In the genomic region with DNA sequence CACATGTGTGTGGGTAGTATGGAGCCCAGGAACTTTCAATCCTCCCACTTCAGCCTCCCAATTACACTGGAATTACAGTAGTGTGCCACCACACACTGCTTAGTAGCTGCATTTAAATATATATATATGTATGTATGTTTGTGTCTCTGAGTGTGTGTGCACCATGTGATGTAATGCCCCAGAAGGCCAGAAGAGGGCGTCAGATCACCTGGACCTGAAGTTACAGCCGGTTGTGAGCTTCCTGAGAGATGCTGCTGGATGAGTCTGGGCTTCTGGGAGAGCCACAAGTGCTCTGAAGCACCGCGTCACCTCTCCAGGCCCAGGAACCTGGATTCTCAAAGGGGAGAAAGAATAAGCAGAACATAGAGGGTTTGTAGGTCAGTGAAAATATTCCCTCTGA, we compare ENCODE assay signal across 36 mouse cellular contexts. TPM values are rescaled to one million over a fixed set of nuclear protein-coding genes. Genes with fewer than 3 reads are reported as not detected.
DNase-seq lines count a peak whose midpoint lies in the region; ATAC-seq and TF ChIP-seq lines count a peak whose summit lies in the region.
"Had no signal": no experiment of that assay in that cellular context is flagged by ENCODE, and none has a peak within 500 bp of the region (broad histone marks: within the 10 kb centered on the region; RNA-seq: fewer than 3 reads in every experiment).

No protein-coding gene starts in this region.

- TF ChIP-seq RAD21 in MEL (IDR thresholded peaks at IDR 0.05; ENCODE audit: low read depth, low read length): no peak

- H3K4me2 ChIP-seq in hindbrain, postnatal 0 days (ENCODE audit: low read depth, low read length): no peak overlapping the region
- H3K4me2 ChIP-seq in hindbrain, embryonic 11.5 days (replicated peaks; ENCODE audit: low read depth, low read length): no peak overlapping the region
- no peak overlapping the region for H3K4me2 ChIP-seq in liver, postnatal 0 days (ENCODE audit: low read depth, low read length)
- no peak overlapping the region for H3K4me2 ChIP-seq in liver, embryonic 12.5 days
- H3K4me2 ChIP-seq in forebrain, embryonic 16.5 days (ENCODE audit: low read length): no peak overlapping the region
- H3K4me2 ChIP-seq: forebrain, embryonic 13.5 days; intestine, embryonic 15.5 days; limb, embryonic 13.5 days; midbrain, embryonic 11.5 days; neural tube, embryonic 13.5 days had no signal

- no peak for TF ChIP-seq POLR2A in MEL (IDR thresholded peaks at IDR 0.05; ENCODE audit: control insufficient read depth in 1 of 2, insufficient read depth in 1 of 2, low read depth in 1 of 2, low read length in 2 of 2, poor library complexity in 1 of 2)

- no peaks in the 10 kb centered on the region for H3K79me2 ChIP-seq in MEL (ENCODE audit: control insufficient read depth, insufficient read depth, low read length, poor library complexity)

- H3K27me3 ChIP-seq in hindbrain, postnatal 0 days (ENCODE audit: insufficient read depth, low read length): no peaks in the 10 kb centered on the region
- H3K27me3 ChIP-seq in hindbrain, embryonic 11.5 days (ENCODE audit: control insufficient read depth, insufficient read depth, low read length): no peaks in the 10 kb centered on the region
- H3K27me3 ChIP-seq in liver, postnatal 0 days (ENCODE audit: insufficient read depth, low read length): no peaks in the 10 kb centered on the region
- H3K27me3 ChIP-seq in liver, embryonic 12.5 days (replicated peaks): 0 out of 2 replicates have a peak, but pooled peaks cover 7% of the 10 kb centered on the region
- H3K27me3 ChIP-seq in E14TG2a.4 (ENCODE audit: insufficient read depth, low read length) (peaks cover 11% of the 10 kb centered on the region), MEL (ENCODE audit: control insufficient read depth in 1 of 2, insufficient read depth in 2 of 2, low read length in 2 of 2) (no peaks in the 10 kb centered on the region)
- no peaks in the 10 kb centered on the region for H3K27me3 ChIP-seq in forebrain, embryonic 16.5 days (replicated peaks; ENCODE audit: control insufficient read depth, insufficient read depth, low read length)
- H3K27me3 ChIP-seq: forebrain, embryonic 13.5 days; intestine, embryonic 15.5 days; neural tube, embryonic 13.5 days had no signal

- H3K27ac ChIP-seq in hindbrain, postnatal 0 days: no peak overlapping the region
- H3K27ac ChIP-seq in hindbrain, embryonic 11.5 days (ENCODE audit: low read depth, low read length): no peak overlapping the region
- H3K27ac ChIP-seq in liver, postnatal 0 days (ENCODE audit: low read depth): no peak overlapping the region
- H3K27ac ChIP-seq in liver, embryonic 12.5 days: no peak overlapping the region
- H3K27ac ChIP-seq in MEL (ENCODE audit: control insufficient read depth, low read depth, low read length): no peak overlapping the region
- no peak overlapping the region for H3K27ac ChIP-seq in forebrain, embryonic 16.5 days (ENCODE audit: low read length)
- H3K27ac ChIP-seq: forebrain, embryonic 13.5 days; hindbrain, embryonic 10.5 days; intestine, embryonic 15.5 days; limb, embryonic 13.5 days; neural tube, embryonic 13.5 days had no signal

- no peak overlapping the region for H3K4me3 ChIP-seq in hindbrain, postnatal 0 days (ENCODE audit: low read length)
- no peak overlapping the region for H3K4me3 ChIP-seq in hindbrain, embryonic 11.5 days (ENCODE audit: low read depth, low read length)
- no peak overlapping the region for H3K4me3 ChIP-seq in liver, postnatal 0 days (ENCODE audit: low read depth, low read length)
- no peak overlapping the region for H3K4me3 ChIP-seq in liver, embryonic 12.5 days
- no peak overlapping the region for H3K4me3 ChIP-seq in E14TG2a.4 (replicated peaks; ENCODE audit: low read length)
- H3K4me3 ChIP-seq in MEL (ENCODE audit: control insufficient read depth in 1 of 2, insufficient read depth in 1 of 2, low read depth in 2 of 2, low read length in 2 of 2): no peak overlapping the region
- H3K4me3 ChIP-seq in forebrain, embryonic 16.5 days (replicated peaks; ENCODE audit: low read length): no peak overlapping the region
- H3K4me3 ChIP-seq: forebrain, embryonic 13.5 days; hindbrain, embryonic 10.5 days; intestine, embryonic 15.5 days; limb, embryonic 13.5 days; neural tube, embryonic 13.5 days had no signal

- H3K9ac ChIP-seq in hindbrain, postnatal 0 days (replicated peaks; ENCODE audit: low read length): no peak overlapping the region
- H3K9ac ChIP-seq in hindbrain, embryonic 11.5 days (ENCODE audit: low read depth, low read length): no peak overlapping the region
- H3K9ac ChIP-seq in liver, postnatal 0 days (replicated peaks): no peak overlapping the region
- no peak overlapping the region for H3K9ac ChIP-seq in liver, embryonic 12.5 days
- H3K9ac ChIP-seq in MEL (ENCODE audit: control insufficient read depth, low read depth, low read length, poor library complexity, severe bottlenecking): no peak overlapping the region
- H3K9ac ChIP-seq in forebrain, embryonic 16.5 days (replicated peaks; ENCODE audit: low read depth, low read length): no peak overlapping the region
- H3K9ac ChIP-seq: forebrain, embryonic 13.5 days; intestine, embryonic 15.5 days; limb, embryonic 13.5 days; neural tube, embryonic 13.5 days had no signal

- TF ChIP-seq CTCF in hindbrain, postnatal 0 days (IDR thresholded peaks at IDR 0.05; ENCODE audit: low read depth): 0 out of 2 replicates have a peak, but pooled peaks have one; percentile 9
- peak; percentile 19; the same call in 1 of the 2 replicates for TF ChIP-seq CTCF in liver, postnatal 0 days (IDR thresholded peaks at IDR 0.05; ENCODE audit: low read depth)
- peak; percentile 81 for TF ChIP-seq CTCF in E14TG2a.4 (conservative IDR thresholded peaks at IDR 0.05; ENCODE audit: low read length)
- peak; percentile 18 to 21 (median 20); a peak in 3 of 6 replicates for TF ChIP-seq CTCF in MEL (IDR thresholded peaks at IDR 0.05 in 2 of 3, conservative IDR thresholded peaks at IDR 0.05 in 1 of 3; ENCODE audit: control insufficient read depth in 1 of 3, insufficient read depth in 1 of 3, low read depth in 2 of 3, low read length in 3 of 3, poor library complexity in 1 of 3, severe bottlenecking in 1 of 3)

- DNase-seq in hindbrain, postnatal 0 days (ENCODE audit: low spot score): no peak
- no peak for DNase-seq in hindbrain, embryonic 11.5 days (ENCODE audit: low spot score)
- DNase-seq in liver, postnatal 0 days: peak; percentile 10
- no peak for DNase-seq in MEL (ENCODE audit: low read depth, low spot score)
- no peak for DNase-seq in thymus, postnatal 4 days
- DNase-seq: adrenal gland, postnatal 14 days; cerebellum, adult 11 months; cerebellum, adult 9-10 months; cerebellum, postnatal 36 days; gastrocnemius, postnatal 25 days; heart, adult 18-20 months; heart, postnatal 14 days; kidney, adult 2 months; kidney, postnatal 10 days; right cerebral cortex, postnatal 4 days had no signal

- ATAC-seq in hindbrain, postnatal 0 days: no peak
- ATAC-seq in hindbrain, embryonic 11.5 days (ENCODE audit: low FRiP score): no peak
- no peak for ATAC-seq in liver, postnatal 0 days
- ATAC-seq in liver, embryonic 12.5 days: no peak
- ATAC-seq in forebrain, embryonic 16.5 days: no peak
- ATAC-seq: forebrain, embryonic 13.5 days; hindbrain, embryonic 16.5 days; intestine, embryonic 15.5 days had no signal

- no peaks in the 10 kb centered on the region for H3K9me3 ChIP-seq in hindbrain, postnatal 0 days (ENCODE audit: low read length)
- no peaks in the 10 kb centered on the region for H3K9me3 ChIP-seq in hindbrain, embryonic 11.5 days (ENCODE audit: control insufficient read depth, low read length)
- no peaks in the 10 kb centered on the region for H3K9me3 ChIP-seq in liver, postnatal 0 days (ENCODE audit: low read length)
- H3K9me3 ChIP-seq in liver, embryonic 12.5 days (replicated peaks): no peaks in the 10 kb centered on the region
- no peaks in the 10 kb centered on the region for H3K9me3 ChIP-seq in E14TG2a.4 (ENCODE audit: low read length)
- H3K9me3 ChIP-seq in MEL (replicated peaks; ENCODE audit: insufficient read depth, low read length): no peaks in the 10 kb centered on the region
- H3K9me3 ChIP-seq in forebrain, embryonic 16.5 days (ENCODE audit: control insufficient read depth, low read length): no peaks in the 10 kb centered on the region
- H3K9me3 ChIP-seq: forebrain, embryonic 13.5 days; hindbrain, embryonic 10.5 days; intestine, embryonic 15.5 days; limb, embryonic 13.5 days; neural tube, embryonic 13.5 days had no signal

- H3K36me3 ChIP-seq in hindbrain, postnatal 0 days (ENCODE audit: insufficient read depth, low read length): no peaks in the 10 kb centered on the region
- H3K36me3 ChIP-seq in hindbrain, embryonic 11.5 days (ENCODE audit: control insufficient read depth, insufficient read depth, low read length): no peaks in the 10 kb centered on the region
- H3K36me3 ChIP-seq in liver, postnatal 0 days (replicated peaks; ENCODE audit: insufficient read depth, low read length): no peaks in the 10 kb centered on the region
- no peaks in the 10 kb centered on the region for H3K36me3 ChIP-seq in liver, embryonic 12.5 days
- H3K36me3 ChIP-seq in E14TG2a.4 (ENCODE audit: insufficient read depth, low read length) (no peaks in the 10 kb centered on the region), MEL (ENCODE audit: control insufficient read depth in 1 of 2, insufficient read depth in 2 of 2, low read length in 2 of 2) (peaks cover 0 to 3% of the 10 kb centered on the region in 2 experiments; a peak in 2 of 4 replicates)
- H3K36me3 ChIP-seq in forebrain, embryonic 16.5 days (ENCODE audit: control insufficient read depth, insufficient read depth): no peaks in the 10 kb centered on the region
- H3K36me3 ChIP-seq: hindbrain, embryonic 10.5 days; intestine, embryonic 15.5 days; limb, embryonic 13.5 days; neural tube, embryonic 13.5 days had no signal

- no peak for TF ChIP-seq EP300 in liver, postnatal 0 days (IDR thresholded peaks at IDR 0.05; ENCODE audit: low read depth)
- no peak for TF ChIP-seq EP300 in MEL (IDR thresholded peaks at IDR 0.05; ENCODE audit: low read depth in 1 of 2, low read length in 2 of 2)

- WGBS in hindbrain, postnatal 0 days: 69% methylated on average over 4 of the region's 4 CpGs
- WGBS in hindbrain, embryonic 11.5 days: 68% methylated on average over 4 of the region's 4 CpGs
- 67% methylated on average over 4 of the region's 4 CpGs for WGBS in liver, postnatal 0 days (ENCODE audit: insufficient replicate concordance)
- 57% methylated on average over 4 of the region's 4 CpGs for WGBS in liver, embryonic 12.5 days (ENCODE audit: insufficient replicate concordance)
- WGBS in forebrain, embryonic 16.5 days: 69% methylated on average over 4 of the region's 4 CpGs

- H3K4me1 ChIP-seq in hindbrain, postnatal 0 days (ENCODE audit: insufficient read depth, low read length): no peaks in the 10 kb centered on the region
- H3K4me1 ChIP-seq in hindbrain, embryonic 11.5 days (replicated peaks; ENCODE audit: control insufficient read depth, insufficient read depth, low read length): no peaks in the 10 kb centered on the region
- peaks cover 3% of the 10 kb centered on the region for H3K4me1 ChIP-seq in liver, postnatal 0 days (ENCODE audit: insufficient read depth)
- H3K4me1 ChIP-seq in liver, embryonic 12.5 days: no peaks in the 10 kb centered on the region
- H3K4me1 ChIP-seq in E14TG2a.4 (replicated peaks; ENCODE audit: low read depth, low read length): peaks cover 45% of the 10 kb centered on the region
- H3K4me1 ChIP-seq in MEL (ENCODE audit: control insufficient read depth in 1 of 2, insufficient read depth in 2 of 2, low read length in 2 of 2): peaks cover 0 to 5% of the 10 kb centered on the region in 2 experiments; a peak in 2 of 4 replicates
- no peaks in the 10 kb centered on the region; the same call in 1 of the 2 replicates for H3K4me1 ChIP-seq in forebrain, embryonic 16.5 days (replicated peaks; ENCODE audit: control insufficient read depth, insufficient read depth, low read length)
- H3K4me1 ChIP-seq: forebrain, embryonic 13.5 days; intestine, embryonic 15.5 days; limb, embryonic 13.5 days; neural tube, embryonic 13.5 days had no signal

RNA-seq across cellular contexts. Expression of a gene that starts 1.9 kb away (rescaled TPM):
- total RNA-seq in hindbrain, postnatal 0 days (2014; rRNA removed): not detected in 2 replicates
- polyA plus RNA-seq in hindbrain, postnatal 0 days (2015; fragmentation: Nextera tagmentation; extraction: Ambion mirVana): not detected in 2 replicates
- not detected in 2 replicates for polyA plus RNA-seq in hindbrain, embryonic 11.5 days (2014; fragmentation: Nextera tagmentation; extraction: Ambion mirVana)
- 10.9 and 12.1 TPM in 2 replicates for polyA plus RNA-seq in liver, postnatal 0 days (2015; fragmentation: Nextera tagmentation; extraction: Ambion mirVana)
- 0.62 and 0.71 TPM in 2 replicates for polyA plus RNA-seq in liver, embryonic 12.5 days (2016; fragmentation: Nextera tagmentation; extraction: Ambion mirVana)
- total RNA-seq in MEL (2012; rRNA removed): not detected in 2 replicates
- not detected for polyA plus RNA-seq in MEL (2012; ENCODE audit: insufficient read depth in 1 of 2, insufficient read length in 2 of 2, low read depth in 1 of 2, low replicate concordance in 2 of 2, missing spikeins in 1 of 2)
- polyA plus RNA-seq in forebrain, embryonic 16.5 days (2015; fragmentation: Nextera tagmentation; extraction: Ambion mirVana): not detected in 2 replicates
- total RNA-seq: gastrocnemius, adult 18-20 months; gastrocnemius, postnatal 25 days; left cerebral cortex, adult 18-20 months; megakaryocyte, adult 5-6 weeks had no signal
- polyA plus RNA-seq: embryonic facial prominence, embryonic 11.5 days; forebrain, embryonic 13.5 days; heart, embryonic 14.5 days; hindbrain, embryonic 10.5 days; hindbrain, embryonic 16.5 days; midbrain, embryonic 11.5 days; neural tube, embryonic 13.5 days had no signal

RNA-seq across cellular contexts. Expression of a gene that starts 35.3 kb away (rescaled TPM):
- total RNA-seq in hindbrain, postnatal 0 days (2014; rRNA removed): 0.36 and 1.6 TPM in 2 replicates
- 1.7 and 1.8 TPM in 2 replicates for polyA plus RNA-seq in hindbrain, postnatal 0 days (2015; fragmentation: Nextera tagmentation; extraction: Ambion mirVana)
- not detected in 2 replicates for polyA plus RNA-seq in hindbrain, embryonic 11.5 days (2014; fragmentation: Nextera tagmentation; extraction: Ambion mirVana)
- 0.11 TPM in 1 of 2 replicates, not detected in the other for polyA plus RNA-seq in liver, postnatal 0 days (2015; fragmentation: Nextera tagmentation; extraction: Ambion mirVana)
- not detected in 2 replicates for polyA plus RNA-seq in liver, embryonic 12.5 days (2016; fragmentation: Nextera tagmentation; extraction: Ambion mirVana)
- not detected in 2 replicates for total RNA-seq in MEL (2012; rRNA removed)
- not detected for polyA plus RNA-seq in MEL (2012; ENCODE audit: insufficient read depth in 1 of 2, insufficient read length in 2 of 2, low read depth in 1 of 2, low replicate concordance in 2 of 2, missing spikeins in 1 of 2)
- 1.2 and 2.8 TPM in 2 replicates for polyA plus RNA-seq in forebrain, embryonic 16.5 days (2015; fragmentation: Nextera tagmentation; extraction: Ambion mirVana)
- total RNA-seq: gastrocnemius, adult 18-20 months; gastrocnemius, postnatal 25 days; megakaryocyte, adult 5-6 weeks had no signal
- polyA plus RNA-seq: embryonic facial prominence, embryonic 11.5 days; heart, embryonic 14.5 days; hindbrain, embryonic 10.5 days; intestine, embryonic 15.5 days; large intestine, adult 2 months; limb, embryonic 13.5 days; liver, embryonic 16.5 days; midbrain, embryonic 11.5 days; spleen, adult 2 months; urinary bladder, adult 2 months had no signal

RNA-seq across cellular contexts. Expression of a gene that starts 45.9 kb away (rescaled TPM):
- 30.3 and 34.6 TPM in 2 replicates for total RNA-seq in hindbrain, postnatal 0 days (2014; rRNA removed)
- 18.5 and 18.8 TPM in 2 replicates for polyA plus RNA-seq in hindbrain, postnatal 0 days (2015; fragmentation: Nextera tagmentation; extraction: Ambion mirVana)
- polyA plus RNA-seq in hindbrain, embryonic 11.5 days (2014; fragmentation: Nextera tagmentation; extraction: Ambion mirVana): 1.4 and 1.5 TPM in 2 replicates
- 7.5 and 8.5 TPM in 2 replicates for polyA plus RNA-seq in liver, postnatal 0 days (2015; fragmentation: Nextera tagmentation; extraction: Ambion mirVana)
- polyA plus RNA-seq in liver, embryonic 12.5 days (2016; fragmentation: Nextera tagmentation; extraction: Ambion mirVana): 0.72 and 0.85 TPM in 2 replicates
- 0.12 and 0.20 TPM in 2 replicates for total RNA-seq in MEL (2012; rRNA removed)
- polyA plus RNA-seq in MEL (2012; ENCODE audit: insufficient read depth in 1 of 2, insufficient read length in 2 of 2, low read depth in 1 of 2, low replicate concordance in 2 of 2, missing spikeins in 1 of 2): under 1 TPM in 1 of 2 experiments, not detected in 1; 0.07 TPM
- polyA plus RNA-seq in forebrain, embryonic 16.5 days (2015; fragmentation: Nextera tagmentation; extraction: Ambion mirVana): 1.6 and 2.6 TPM in 2 replicates
- polyA plus RNA-seq: heart, embryonic 14.5 days; midbrain, embryonic 11.5 days had no signal

RNA-seq across cellular contexts. Expression of a gene that starts 52.8 kb away (rescaled TPM):
- not detected in 2 replicates for total RNA-seq in hindbrain, postnatal 0 days (2014; rRNA removed)
- polyA plus RNA-seq in hindbrain, postnatal 0 days (2015; fragmentation: Nextera tagmentation; extraction: Ambion mirVana): 0.25 and 0.35 TPM in 2 replicates
- 0.17 and 0.19 TPM in 2 replicates for polyA plus RNA-seq in hindbrain, embryonic 11.5 days (2014; fragmentation: Nextera tagmentation; extraction: Ambion mirVana)
- polyA plus RNA-seq in liver, postnatal 0 days (2015; fragmentation: Nextera tagmentation; extraction: Ambion mirVana): not detected in 2 replicates
- polyA plus RNA-seq in liver, embryonic 12.5 days (2016; fragmentation: Nextera tagmentation; extraction: Ambion mirVana): 0.11 and 0.13 TPM in 2 replicates
- total RNA-seq in MEL (2012; rRNA removed): 0.31 and 0.39 TPM in 2 replicates
- polyA plus RNA-seq in MEL (2012; ENCODE audit: insufficient read depth in 1 of 2, insufficient read length in 2 of 2, low read depth in 1 of 2, low replicate concordance in 2 of 2, missing spikeins in 1 of 2): under 1 TPM in 1 of 2 experiments, not detected in 1; 0.47 TPM
- polyA plus RNA-seq in forebrain, embryonic 16.5 days (2015; fragmentation: Nextera tagmentation; extraction: Ambion mirVana): 0.21 and 0.30 TPM in 2 replicates
- total RNA-seq: adrenal gland, postnatal 14 days; gastrocnemius, adult 18-20 months; gastrocnemius, postnatal 25 days; heart, adult 18-20 months; heart, postnatal 14 days; layer of hippocampus, postnatal 10 days; left cerebral cortex, adult 18-20 months; left cerebral cortex, postnatal 14 days; megakaryocyte, adult 5-6 weeks had no signal
- polyA plus RNA-seq: embryonic facial prominence, embryonic 11.5 days; forebrain, embryonic 13.5 days; heart, embryonic 14.5 days; hindbrain, embryonic 16.5 days; intestine, embryonic 15.5 days; large intestine, adult 2 months; midbrain, embryonic 11.5 days; spleen, adult 2 months had no signal

Comparison
In these comparisons a context has a peak if more than half of its experiments do, and no peak if none do; other contexts are left out.
1. CTCF ChIP-seq: peak in every context shown above with its lines; median percentile 81 in E14TG2a.4; 20 in MEL; 19 in liver, postnatal 0 days; 9 in hindbrain, postnatal 0 days.